Mouse (Mus musculus): Measurements from ENCODE around the gene Nlgn3. TPM values are rescaled to one million over a fixed set of nuclear protein-coding genes. Genes with fewer than 3 reads are reported as not detected.

The Nlgn3 gene
- polyA plus RNA-seq, 1 experiment from 2014 or later = 55.3 TPM

DNA sequence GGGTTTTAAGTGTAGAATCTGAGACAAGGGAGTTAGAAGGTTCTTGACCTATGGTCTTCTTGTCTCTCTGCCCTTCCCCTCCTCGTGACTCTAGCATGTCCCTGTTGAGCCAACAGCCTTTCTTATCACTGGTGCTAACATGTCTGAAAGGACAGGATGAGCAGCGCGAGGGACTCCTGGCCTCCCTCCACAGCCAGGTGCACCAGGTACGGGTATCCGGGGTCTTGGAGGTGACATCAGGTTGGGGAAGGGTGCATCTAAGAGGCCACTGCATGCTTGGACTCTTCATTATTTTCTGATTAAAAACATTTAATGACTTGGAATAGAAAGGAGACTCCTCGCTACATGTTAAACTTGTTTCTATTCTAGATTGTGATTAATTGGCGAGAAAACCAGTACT is 9.9 kb upstream of the Nlgn3 start:
- Histone ChIP-seq H3K9ac (ENCODE audit: low read length) (no peak overlapping the region), H3K9me3 (replicated peaks; ENCODE audit: control insufficient read depth, low read length) (no peaks in the 10 kb centered on the region), H3K27me3 (replicated peaks; ENCODE audit: control insufficient read depth, insufficient read depth, low read length) (no peaks in the 10 kb centered on the region), H3K36me3 (ENCODE audit: control insufficient read depth, insufficient read depth, low read length) (peaks cover 81% of the 10 kb centered on the region), H3K4me3 (ENCODE audit: low read depth, low read length) (no peak overlapping the region), H3K4me2 (ENCODE audit: low read length) (no peak overlapping the region), H3K4me1 (ENCODE audit: control insufficient read depth, insufficient read depth, low read length) (no peaks in the 10 kb centered on the region), H3K27ac (ENCODE audit: low read depth, low read length) (no peak overlapping the region)
- 91% methylated on average over 7 of the region's 7 CpGs for WGBS
- no peak for ATAC-seq
- DNase-seq (ENCODE audit: low spot score) = no peak

- ATAC-seq = no peak
- Histone ChIP-seq H3K27me3 (replicated peaks; ENCODE audit: control insufficient read depth, insufficient read depth, low read length) (no peaks in the 10 kb centered on the region), H3K4me3 (ENCODE audit: low read depth, low read length) (no peak overlapping the region), H3K27ac (ENCODE audit: low read depth, low read length) (no peak overlapping the region), H3K4me1 (ENCODE audit: control insufficient read depth, insufficient read depth, low read length) (no peaks in the 10 kb centered on the region), H3K9me3 (replicated peaks; ENCODE audit: control insufficient read depth, low read length) (no peaks in the 10 kb centered on the region), H3K9ac (ENCODE audit: low read length) (no peak overlapping the region), H3K4me2 (ENCODE audit: low read length) (no peak overlapping the region), H3K36me3 (ENCODE audit: control insufficient read depth, insufficient read depth, low read length) (peaks cover 74% of the 10 kb centered on the region)
- 87% methylated on average over 10 of the region's 10 CpGs for WGBS
- no peak for DNase-seq (ENCODE audit: low spot score)
These were observed 8.9 kb upstream of the Nlgn3 start for GRCm38 (mm10) chrX:101290111-101290510.

DNA sequence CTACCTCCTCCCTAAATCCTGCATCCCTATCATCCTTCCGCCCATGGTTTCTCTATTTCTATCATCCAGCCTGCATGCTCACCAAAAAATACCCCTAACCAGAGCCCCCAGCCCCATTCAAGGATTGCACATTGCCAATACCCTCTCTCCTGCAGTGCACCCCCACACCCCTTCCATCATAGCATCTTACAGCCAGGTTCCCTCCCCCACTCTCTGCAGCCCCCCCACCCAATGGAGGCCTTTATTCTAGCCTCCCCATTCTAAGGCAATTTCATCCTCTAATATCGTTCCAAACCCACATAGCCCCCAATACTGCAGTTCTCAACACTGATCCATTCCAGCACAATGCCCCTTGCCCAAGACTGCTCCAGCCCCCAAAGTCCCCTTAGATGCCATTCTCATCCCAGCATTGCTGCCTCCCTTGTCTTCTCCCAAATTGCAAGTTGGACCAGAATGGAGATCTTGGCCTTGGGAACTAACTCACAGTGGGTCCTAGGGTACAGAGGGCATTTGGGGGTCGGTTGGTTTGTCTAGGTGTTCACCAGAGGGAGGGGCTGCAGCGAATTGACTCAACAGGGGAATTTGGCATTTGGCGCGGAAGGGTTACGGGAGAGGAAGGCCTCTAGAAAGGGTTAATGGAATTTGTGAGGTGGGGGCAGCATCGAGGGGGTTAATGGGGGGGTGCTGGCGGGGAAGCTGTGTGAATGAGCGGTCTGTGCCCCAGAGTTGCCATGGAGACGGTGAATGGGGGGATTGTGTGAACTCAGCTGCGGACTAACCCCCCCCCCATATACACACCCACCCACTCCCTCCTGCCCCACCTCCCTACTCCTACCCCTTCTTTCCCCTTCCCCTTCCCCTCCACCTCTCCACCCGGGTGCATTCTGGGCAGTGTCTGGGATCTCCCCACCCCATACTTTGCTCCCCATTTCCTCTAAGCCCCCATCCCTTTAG is 782 bp downstream of the Nlgn3 start:
- Histone ChIP-seq H3K4me2 (ENCODE audit: low read length) (peak overlapping the region; percentile 51), H3K27me3 (replicated peaks; ENCODE audit: control insufficient read depth, insufficient read depth, low read length) (no peaks in the 10 kb centered on the region), H3K27ac (ENCODE audit: low read depth, low read length) (peak overlapping the region; percentile 70), H3K4me1 (ENCODE audit: control insufficient read depth, insufficient read depth, low read length) (peaks cover 17% of the 10 kb centered on the region; the same call in 1 of the 2 replicates), H3K4me3 (ENCODE audit: low read depth, low read length) (peak overlapping the region; percentile 47), H3K36me3 (ENCODE audit: control insufficient read depth, insufficient read depth, low read length) (peaks cover 24% of the 10 kb centered on the region; the same call in 1 of the 2 replicates), H3K9ac (ENCODE audit: low read length) (peak overlapping the region; percentile 74), H3K9me3 (replicated peaks; ENCODE audit: control insufficient read depth, low read length) (no peaks in the 10 kb centered on the region)
- 40% methylated on average over 13 of the region's 13 CpGs for WGBS
- ATAC-seq (peak; percentile 74), DNase-seq (ENCODE audit: low spot score) (peak; percentile 81)

DNA sequence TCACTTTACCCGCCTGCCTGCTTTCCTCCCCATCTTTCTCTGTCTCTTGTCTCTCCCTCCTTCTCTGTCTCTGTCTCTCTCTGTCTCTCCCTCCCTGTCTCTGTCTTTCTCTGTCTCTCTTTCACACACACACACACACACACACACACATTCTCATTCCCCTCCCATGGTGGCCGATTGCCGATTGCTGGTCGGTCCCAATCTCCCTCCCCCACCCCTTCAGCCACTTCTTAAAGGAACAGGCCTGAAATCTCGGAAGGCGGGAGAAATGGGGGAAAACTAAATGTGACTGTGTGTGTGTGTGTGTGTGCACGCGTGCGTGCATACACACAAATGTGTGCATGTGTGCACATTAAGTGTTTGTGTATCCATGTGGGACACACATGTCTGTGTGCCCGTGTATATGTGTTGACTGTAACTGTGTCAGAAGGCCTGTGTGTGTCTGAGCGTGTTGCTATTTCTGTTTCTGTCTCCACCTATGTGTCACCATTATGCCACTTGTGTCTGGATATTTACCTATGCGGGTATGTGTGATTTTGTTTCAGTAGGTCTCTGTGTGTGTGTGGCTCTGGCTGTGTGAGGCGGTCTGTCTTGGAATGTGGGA is 1.6 kb downstream of the Nlgn3 start:
- H3K27me3 ChIP-seq (replicated peaks; ENCODE audit: control insufficient read depth, insufficient read depth, low read length) = no peaks in the 10 kb centered on the region
- ATAC-seq (peak; percentile 70), DNase-seq (ENCODE audit: low spot score) (peak; percentile 69)
- H3K27ac ChIP-seq (ENCODE audit: low read depth, low read length) = peak overlapping the region; percentile 70
- H3K9me3 ChIP-seq (replicated peaks; ENCODE audit: control insufficient read depth, low read length) = no peaks in the 10 kb centered on the region
- H3K4me2 ChIP-seq (ENCODE audit: low read length) = peak overlapping the region; percentile 51
- H3K4me1 ChIP-seq (ENCODE audit: control insufficient read depth, insufficient read depth, low read length) = peaks cover 17% of the 10 kb centered on the region; the same call in 1 of the 2 replicates
- 47% methylated on average over 13 of the region's 13 CpGs for WGBS
- H3K9ac ChIP-seq (ENCODE audit: low read length) = peak overlapping the region; percentile 74; the same call in 1 of the 2 replicates
- H3K36me3 ChIP-seq (ENCODE audit: control insufficient read depth, insufficient read depth, low read length) = peaks cover 18% of the 10 kb centered on the region; the same call in 1 of the 2 replicates
- H3K4me3 ChIP-seq (ENCODE audit: low read depth, low read length) = peak overlapping the region; percentile 47

- peak overlapping the region; percentile 47 for H3K4me3 ChIP-seq (ENCODE audit: low read depth, low read length)
- H3K9me3 ChIP-seq (replicated peaks; ENCODE audit: control insufficient read depth, low read length) = no peaks in the 10 kb centered on the region
- no peaks in the 10 kb centered on the region for H3K27me3 ChIP-seq (replicated peaks; ENCODE audit: control insufficient read depth, insufficient read depth, low read length)
- 0 out of 2 replicates have a peak, but pooled peaks cover 7% of the 10 kb centered on the region for H3K36me3 ChIP-seq (ENCODE audit: control insufficient read depth, insufficient read depth, low read length)
- H3K27ac ChIP-seq (ENCODE audit: low read depth, low read length) = no peak overlapping the region
- H3K4me1 ChIP-seq (ENCODE audit: control insufficient read depth, insufficient read depth, low read length) = peaks cover 17% of the 10 kb centered on the region; the same call in 1 of the 2 replicates
- peak overlapping the region; percentile 51 for H3K4me2 ChIP-seq (ENCODE audit: low read length)
- DNase-seq (ENCODE audit: low spot score) (no peak), ATAC-seq (no peak)
- H3K9ac ChIP-seq (ENCODE audit: low read length) = peak overlapping the region; percentile 40
- WGBS = 69% methylated on average over 9 of the region's 9 CpGs
These were observed 2.7 kb downstream of the Nlgn3 start for GRCm38 (mm10) chrX:101301654-101302053.

DNA sequence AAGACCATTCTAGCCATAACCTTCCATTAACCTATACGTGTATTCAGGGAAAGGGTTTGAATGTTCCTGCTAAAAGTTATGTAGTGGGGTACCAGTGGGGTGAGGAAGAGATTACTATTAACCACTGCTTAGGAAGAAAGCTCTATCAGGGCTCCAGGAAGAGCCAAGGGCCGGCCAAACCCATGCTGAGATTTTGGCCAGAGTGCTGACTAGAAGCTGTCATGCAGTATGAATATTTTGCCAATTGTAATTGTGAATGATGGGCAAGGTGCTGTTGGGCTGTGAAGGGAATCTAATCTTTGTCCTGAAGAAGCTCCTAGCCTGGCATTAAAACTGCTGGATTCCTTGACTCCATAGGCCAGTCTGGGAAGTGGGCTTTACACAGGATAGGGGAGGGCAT is 5.7 kb downstream of the Nlgn3 start:
- H3K9ac ChIP-seq (ENCODE audit: low read length) = no peak overlapping the region
- 40% methylated on average over 2 of the region's 2 CpGs for WGBS
- no peak overlapping the region for H3K27ac ChIP-seq (ENCODE audit: low read depth, low read length)
- H3K36me3 ChIP-seq (ENCODE audit: control insufficient read depth, insufficient read depth, low read length) = peaks cover 6% of the 10 kb centered on the region; the same call in 1 of the 2 replicates
- H3K9me3 ChIP-seq (replicated peaks; ENCODE audit: control insufficient read depth, low read length) = no peaks in the 10 kb centered on the region
- ATAC-seq (no peak), DNase-seq (ENCODE audit: low spot score) (no peak)
- no peak overlapping the region for H3K4me2 ChIP-seq (ENCODE audit: low read length)
- H3K4me3 ChIP-seq (ENCODE audit: low read depth, low read length) = no peak overlapping the region
- H3K4me1 ChIP-seq (ENCODE audit: control insufficient read depth, insufficient read depth, low read length) = peaks cover 17% of the 10 kb centered on the region; the same call in 1 of the 2 replicates
- no peaks in the 10 kb centered on the region for H3K27me3 ChIP-seq (replicated peaks; ENCODE audit: control insufficient read depth, insufficient read depth, low read length)

GRCm38 (mm10) chrX:101309299-101309698 is 10.3 kb downstream of the Nlgn3 start:
- H3K4me3 ChIP-seq (ENCODE audit: low read depth, low read length) = no peak overlapping the region
- 0 out of 2 replicates have a peak, but pooled peaks cover under 1% of the 10 kb centered on the region for H3K4me1 ChIP-seq (ENCODE audit: control insufficient read depth, insufficient read depth, low read length)
- peaks cover 27% of the 10 kb centered on the region for H3K36me3 ChIP-seq (ENCODE audit: control insufficient read depth, insufficient read depth, low read length)
- no peak for ATAC-seq
- no peak for DNase-seq (ENCODE audit: low spot score)
- no peaks in the 10 kb centered on the region for H3K27me3 ChIP-seq (replicated peaks; ENCODE audit: control insufficient read depth, insufficient read depth, low read length)
- 91% methylated on average over 5 of the region's 5 CpGs for WGBS
- H3K9me3 ChIP-seq (replicated peaks; ENCODE audit: control insufficient read depth, low read length) = no peaks in the 10 kb centered on the region
- no peak overlapping the region for H3K27ac ChIP-seq (ENCODE audit: low read depth, low read length)
- H3K4me2 ChIP-seq (ENCODE audit: low read length) = no peak overlapping the region
- no peak overlapping the region for H3K9ac ChIP-seq (ENCODE audit: low read length)

GRCm38 (mm10) chrX:101313625-101314359 is 14.8 kb downstream of the Nlgn3 start:
- H3K4me2 ChIP-seq (ENCODE audit: low read length) = no peak overlapping the region
- peak; percentile 73 for DNase-seq (ENCODE audit: low spot score)
- peaks cover 42% of the 10 kb centered on the region for H3K36me3 ChIP-seq (ENCODE audit: control insufficient read depth, insufficient read depth, low read length)
- H3K4me1 ChIP-seq (ENCODE audit: control insufficient read depth, insufficient read depth, low read length) = no peaks in the 10 kb centered on the region
- WGBS = 22% methylated on average over 6 of the region's 6 CpGs
- no peak overlapping the region for H3K27ac ChIP-seq (ENCODE audit: low read depth, low read length)
- no peaks in the 10 kb centered on the region for H3K9me3 ChIP-seq (replicated peaks; ENCODE audit: control insufficient read depth, low read length)
- no peak overlapping the region for H3K4me3 ChIP-seq (ENCODE audit: low read depth, low read length)
- H3K9ac ChIP-seq (ENCODE audit: low read length) = no peak overlapping the region
- ATAC-seq = peak; percentile 86
- H3K27me3 ChIP-seq (replicated peaks; ENCODE audit: control insufficient read depth, insufficient read depth, low read length) = no peaks in the 10 kb centered on the region

Data from forebrain, embryonic 14.5 days (tissue).